Mouse (Mus musculus): Measurements from ENCODE around the gene Lrig1.

GRCm38 (mm10) chr6:94634274-94634673, 65.7 kb downstream of the Lrig1 start:
- no peak for TF ChIP-seq CTCF (IDR thresholded peaks at IDR 0.05; ENCODE audit: insufficient read depth, low read depth, low read length)
- no peak for TF ChIP-seq POLR2A (IDR thresholded peaks at IDR 0.05; ENCODE audit: insufficient read depth, low read depth, low read length)
